10 mouse cellular contexts compared by ENCODE assay signal in genomic region chr8:78127852-78128251, GRCm38 (mm10).
A peak's percentile ranks its signal among the peaks of the same experiment; 100 is the strongest.
DNase-seq lines count a peak whose midpoint lies in the region; ATAC-seq and TF ChIP-seq lines count a peak whose summit lies in the region.
"Had no signal": no experiment of that assay in that cellular context is flagged by ENCODE, and none has a peak within 500 bp of the region (broad histone marks: within the 10 kb centered on the region; RNA-seq: fewer than 3 reads in every experiment).

No protein-coding gene starts in this region.

- ATAC-seq in intestine, postnatal 0 days = no peak
- no peak for ATAC-seq in intestine, embryonic 16.5 days
- ATAC-seq in midbrain, embryonic 12.5 days (ENCODE audit: low FRiP score, low read depth) = 0 out of 2 replicates have a peak, but pooled peaks have one; percentile 32

- H3K9ac ChIP-seq in intestine, postnatal 0 days (ENCODE audit: low read depth, low read length) = no peak overlapping the region
- no peak overlapping the region for H3K9ac ChIP-seq in intestine, embryonic 16.5 days (ENCODE audit: low read depth, low read length)
- no peak overlapping the region for H3K9ac ChIP-seq in midbrain, embryonic 12.5 days (replicated peaks)
- H3K9ac ChIP-seq: embryonic facial prominence, embryonic 15.5 days; limb, embryonic 13.5 days had no signal

- no peak overlapping the region for H3K4me2 ChIP-seq in intestine, postnatal 0 days (replicated peaks; ENCODE audit: low read depth)
- H3K4me2 ChIP-seq in intestine, embryonic 16.5 days (ENCODE audit: low read depth, low read length) = no peak overlapping the region
- H3K4me2 ChIP-seq in midbrain, embryonic 12.5 days (replicated peaks) = no peak overlapping the region
- H3K4me2 ChIP-seq: embryonic facial prominence, embryonic 15.5 days; limb, embryonic 13.5 days had no signal

- 15% methylated on average over 2 of the region's 2 CpGs for WGBS in intestine, postnatal 0 days
- 24% methylated on average over 2 of the region's 2 CpGs for WGBS in intestine, embryonic 16.5 days
- WGBS in midbrain, embryonic 12.5 days = 22% methylated on average over 2 of the region's 2 CpGs

- no peaks in the 10 kb centered on the region for H3K9me3 ChIP-seq in intestine, postnatal 0 days (ENCODE audit: control insufficient read depth)
- H3K9me3 ChIP-seq in intestine, embryonic 16.5 days (ENCODE audit: control insufficient read depth, low read length) = no peaks in the 10 kb centered on the region
- no peaks in the 10 kb centered on the region for H3K9me3 ChIP-seq in midbrain, embryonic 12.5 days
- H3K9me3 ChIP-seq: embryonic facial prominence, embryonic 15.5 days; limb, embryonic 13.5 days had no signal

- H3K27me3 ChIP-seq in intestine, postnatal 0 days (replicated peaks; ENCODE audit: control insufficient read depth, insufficient read depth, low read length) = no peaks in the 10 kb centered on the region
- no peaks in the 10 kb centered on the region for H3K27me3 ChIP-seq in intestine, embryonic 16.5 days (replicated peaks; ENCODE audit: control insufficient read depth, insufficient read depth, low read length)
- no peaks in the 10 kb centered on the region for H3K27me3 ChIP-seq in midbrain, embryonic 12.5 days
- H3K27me3 ChIP-seq: embryonic facial prominence, embryonic 15.5 days; limb, embryonic 13.5 days had no signal

- TF ChIP-seq CTCF in intestine, postnatal 0 days (IDR thresholded peaks at IDR 0.05; ENCODE audit: low read depth) = peak; percentile 67

- DNase-seq in 3T3-L1 (ENCODE audit: low read depth, low spot score) (peak; percentile 7), ES-CJ7 (ENCODE audit: low read depth, low spot score) (peak; percentile 91)
- DNase-seq in embryo, embryonic 9.5 days (ENCODE audit: extremely low spot score) = peak; percentile 36
- DNase-seq in yolk sac, embryonic 10.5 days (ENCODE audit: low spot score) = no peak
- DNase-seq in left cerebral cortex, adult 11 months (ENCODE audit: low spot score) = no peak

- H3K4me1 ChIP-seq in intestine, postnatal 0 days (replicated peaks; ENCODE audit: control insufficient read depth, insufficient read depth, low read length) = no peaks in the 10 kb centered on the region
- no peaks in the 10 kb centered on the region for H3K4me1 ChIP-seq in intestine, embryonic 16.5 days (ENCODE audit: control insufficient read depth, insufficient read depth, low read length)
- no peaks in the 10 kb centered on the region for H3K4me1 ChIP-seq in midbrain, embryonic 12.5 days
- H3K4me1 ChIP-seq: embryonic facial prominence, embryonic 15.5 days; limb, embryonic 13.5 days had no signal

- no peak overlapping the region for H3K27ac ChIP-seq in intestine, postnatal 0 days (ENCODE audit: low read depth, low read length)
- H3K27ac ChIP-seq in intestine, embryonic 16.5 days (ENCODE audit: low read length) = no peak overlapping the region
- H3K27ac ChIP-seq in midbrain, embryonic 12.5 days (replicated peaks) = no peak overlapping the region
- H3K27ac ChIP-seq: embryonic facial prominence, embryonic 15.5 days; limb, embryonic 13.5 days had no signal

- H3K36me3 ChIP-seq in intestine, postnatal 0 days (ENCODE audit: control insufficient read depth, insufficient read depth) = no peaks in the 10 kb centered on the region
- no peaks in the 10 kb centered on the region for H3K36me3 ChIP-seq in intestine, embryonic 16.5 days (ENCODE audit: control insufficient read depth, insufficient read depth, low read length)
- no peaks in the 10 kb centered on the region for H3K36me3 ChIP-seq in midbrain, embryonic 12.5 days
- H3K36me3 ChIP-seq: embryonic facial prominence, embryonic 15.5 days; limb, embryonic 13.5 days had no signal

- H3K4me3 ChIP-seq in intestine, postnatal 0 days (ENCODE audit: low read depth, low read length) = no peak overlapping the region
- H3K4me3 ChIP-seq in intestine, embryonic 16.5 days (ENCODE audit: low read length) = no peak overlapping the region
- H3K4me3 ChIP-seq in midbrain, embryonic 12.5 days = no peak overlapping the region
- H3K4me3 ChIP-seq: embryonic facial prominence, embryonic 15.5 days; limb, embryonic 13.5 days had no signal

Comparison
In these comparisons a context has a peak if more than half of its experiments do, and no peak if none do; other contexts are left out.
1. DNase-seq: peak in 3T3-L1 (single experiment), ES-CJ7 (single experiment) and embryo, embryonic 9.5 days (single experiment); none in yolk sac, embryonic 10.5 days (single experiment) and left cerebral cortex, adult 11 months (single experiment).